Mouse (Mus musculus) stomach, postnatal 0 days (tissue): Measurements from ENCODE around the gene Spi1. TPM values are rescaled to one million over a fixed set of nuclear protein-coding genes. Genes with fewer than 3 reads are reported as not detected.

Source experiments
- ATAC-seq: fragments of 200-750 bp; cut with Nextera tagmentation; 2 replicates; pipeline ENCODE4 v1.8.0; 2017; ENCODE audit not compliant: low FRiP score, low TSS enrichment
- DNase-seq: peaks from one replicate; pipeline ENCODE4 v3.0.0-alpha.2; 2016; ENCODE audit warnings: low spot score
- H3K27ac ChIP-seq: fragments of 300-500 bp; sonication (generic); replicated peaks from 2 replicates; pipeline ENCODE4 v1.5.1; 2014; ENCODE audit warnings: mild to moderate bottlenecking, control low read depth
- H3K27me3 ChIP-seq: fragments of 300-500 bp; sonication (generic); 2 replicates; pipeline ENCODE4 v1.6.1; 2014; ENCODE audit warnings: low read length; ENCODE audit not compliant: control insufficient read depth, insufficient read depth
- H3K36me3 ChIP-seq: fragments of 300-500 bp; sonication (generic); 2 replicates; pipeline ENCODE4 v1.6.1; 2014; ENCODE audit warnings: low read length, mixed read lengths; ENCODE audit not compliant: control insufficient read depth, insufficient read depth
- H3K4me1 ChIP-seq: fragments of 300-500 bp; sonication (generic); replicated peaks from 2 replicates; pipeline ENCODE4 v1.6.1; 2014; ENCODE audit warnings: antibody characterized with exemption; ENCODE audit not compliant: control insufficient read depth, insufficient read depth
- H3K4me2 ChIP-seq: fragments of 300-500 bp; sonication (generic); replicated peaks from 2 replicates; pipeline ENCODE4 v1.6.1; 2014; ENCODE audit warnings: low read depth, mild to moderate bottlenecking, control low read depth, moderate library complexity
- H3K4me3 ChIP-seq: fragments of 300-500 bp; sonication (generic); 2 replicates; pipeline ENCODE4 v1.5.1; 2014; ENCODE audit warnings: low read depth, low read length, control low read depth
- H3K9ac ChIP-seq: fragments of 300-500 bp; sonication (generic); 2 replicates; pipeline ENCODE4 v1.6.1; 2014; ENCODE audit warnings: mild to moderate bottlenecking, low read length, control low read depth, mixed read lengths
- H3K9me3 ChIP-seq: fragments of 300-500 bp; sonication (generic); 2 replicates; pipeline ENCODE4 v1.6.1; 2016; ENCODE audit warnings: low read length; ENCODE audit not compliant: control insufficient read depth
- CTCF ChIP-seq: IDR thresholded peaks from 2 replicates; pipeline ENCODE4 v1.5.1; 2016; ENCODE audit warnings: antibody characterized with exemption, low read depth, mild to moderate bottlenecking, moderate library complexity
- EP300 ChIP-seq: optimal IDR thresholded peaks from 2 replicates; pipeline ENCODE3; 2016; ENCODE audit warnings: antibody characterized with exemption
- WGBS: fragments of 180-500 bp; shearing (Covaris S2); extraction: QIAGEN DNeasy Blood & Tissue Kit; methylation state at CpG from one replicate; pipeline ENCODE4 v1.1.7; 2014; 5-methylcytosine and 5-hydroxymethylcytosine counted together
- polyA plus RNA-seq: library from polyadenylated mRNA; unstranded; fragments of >200 nt; fragmentation: Nextera tagmentation; extraction: Ambion mirVana; gene quantifications from 2 replicates; pipeline ENCODE4 v1.2.1, GENCODE M21; 2015

Spi1 gene
- polyA plus RNA-seq, 1 experiment from 2014 or later: 7.0 TPM

- peak overlapping the region; percentile 72 for H3K27ac ChIP-seq
- peaks cover 27% of the 10 kb centered on the region for H3K36me3 ChIP-seq
- ATAC-seq: no peak
- H3K9me3 ChIP-seq: no peaks in the 10 kb centered on the region
- no peaks in the 10 kb centered on the region for H3K4me1 ChIP-seq
- no peak for TF ChIP-seq CTCF
- TF ChIP-seq EP300: no peak
- no peak for DNase-seq
- WGBS: 90% methylated on average over 16 of the region's 16 CpGs
- no peaks in the 10 kb centered on the region for H3K27me3 ChIP-seq
- H3K4me2 ChIP-seq: no peak overlapping the region
- H3K9ac ChIP-seq: 0 out of 2 replicates have a peak overlapping the region, but pooled peaks have one; percentile 2
- no peak overlapping the region for H3K4me3 ChIP-seq
These were observed 19.2 kb upstream of the Spi1 start for GRCm38 (mm10) chr2:91062779-91063606.

DNA sequence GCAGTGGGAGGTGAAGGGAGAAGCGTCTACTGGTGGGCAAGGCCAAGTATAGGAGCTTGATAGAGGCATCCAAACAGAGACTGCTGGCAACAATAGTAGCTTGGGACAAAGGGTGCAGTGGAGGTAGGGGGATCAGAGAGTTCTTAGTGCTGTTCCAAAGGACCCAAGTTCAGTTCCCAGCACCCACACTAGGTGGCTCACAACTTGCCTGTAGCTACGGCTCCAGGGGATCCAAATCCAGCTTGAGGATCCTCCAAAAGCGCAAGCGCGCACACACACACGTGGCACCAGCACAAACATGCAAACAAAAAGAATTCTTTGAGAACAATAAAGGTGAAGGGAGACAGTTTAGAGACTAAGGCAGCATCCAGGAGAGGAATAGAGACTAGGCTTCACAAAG lies 18.0 kb upstream of the Spi1 start:
- DNase-seq: no peak
- 83% methylated on average over 6 of the region's 6 CpGs for WGBS
- TF ChIP-seq CTCF: peak; percentile 26; the same call in 1 of the 2 replicates
- no peak for TF ChIP-seq EP300
- Histone ChIP-seq H3K27me3 (no peaks in the 10 kb centered on the region), H3K4me2 (no peak overlapping the region), H3K9ac (no peak overlapping the region), H3K9me3 (no peaks in the 10 kb centered on the region), H3K27ac (no peak overlapping the region), H3K36me3 (peaks cover 24% of the 10 kb centered on the region), H3K4me1 (peaks cover 5% of the 10 kb centered on the region), H3K4me3 (no peak overlapping the region)
- ATAC-seq: no peak

DNA sequence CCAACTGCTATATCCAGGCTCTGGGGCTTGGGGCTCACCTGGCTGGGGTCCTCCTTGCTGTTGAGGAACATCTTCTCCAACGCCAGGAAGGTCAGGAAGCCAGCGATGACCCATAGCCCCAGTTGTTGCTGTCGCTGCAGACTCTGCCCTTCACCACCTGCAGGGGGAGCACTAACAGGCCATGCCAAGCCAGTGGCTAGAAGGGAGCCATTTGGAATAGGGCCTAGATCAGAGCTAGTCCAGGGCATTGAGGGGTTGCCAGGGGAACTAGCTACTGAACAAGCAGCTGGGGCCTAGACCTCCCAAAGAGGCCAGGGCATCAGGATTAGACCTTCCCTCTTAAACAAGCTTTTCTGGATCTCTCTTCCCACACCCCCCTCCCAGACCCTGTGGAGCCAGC lies 16.6 kb upstream of the Spi1 start:
- Histone ChIP-seq H3K9ac (no peak overlapping the region), H3K27me3 (no peaks in the 10 kb centered on the region), H3K27ac (no peak overlapping the region), H3K4me3 (no peak overlapping the region), H3K4me2 (no peak overlapping the region), H3K36me3 (peaks cover 17% of the 10 kb centered on the region), H3K4me1 (peaks cover 7% of the 10 kb centered on the region), H3K9me3 (no peaks in the 10 kb centered on the region)
- DNase-seq: peak; percentile 48
- WGBS: 57% methylated on average over 3 of the region's 3 CpGs
- no peak for ATAC-seq
- TF ChIP-seq EP300 (no peak), CTCF (peak; percentile 82)

- Histone ChIP-seq H3K27me3 (no peaks in the 10 kb centered on the region), H3K27ac (no peak overlapping the region), H3K36me3 (peaks cover 17% of the 10 kb centered on the region), H3K4me3 (no peak overlapping the region), H3K9me3 (no peaks in the 10 kb centered on the region), H3K4me2 (no peak overlapping the region), H3K4me1 (peaks cover 7% of the 10 kb centered on the region), H3K9ac (no peak overlapping the region)
- WGBS: 88% methylated on average over 3 of the region's 3 CpGs
- no peak for TF ChIP-seq EP300
- TF ChIP-seq CTCF: no peak
- ATAC-seq (no peak), DNase-seq (no peak)
These were observed 15.7 kb upstream of the Spi1 start for GRCm38 (mm10) chr2:91066455-91066854.

- peak overlapping the region; percentile 45; the same call in 1 of the 2 replicates for H3K27ac ChIP-seq
- H3K9me3 ChIP-seq: no peaks in the 10 kb centered on the region
- peak overlapping the region; percentile 68; the same call in 1 of the 2 replicates for H3K4me3 ChIP-seq
- TF ChIP-seq CTCF: no peak
- TF ChIP-seq EP300: no peak
- peaks cover 7% of the 10 kb centered on the region for H3K4me1 ChIP-seq
- peak overlapping the region; percentile 84 for H3K4me2 ChIP-seq
- ATAC-seq (no peak), DNase-seq (no peak)
- peak overlapping the region; percentile 73 for H3K9ac ChIP-seq
- peaks cover 10% of the 10 kb centered on the region for H3K36me3 ChIP-seq
- WGBS: 54% methylated on average over 13 of the region's 13 CpGs
- H3K27me3 ChIP-seq: no peaks in the 10 kb centered on the region
These were observed 13.9 kb upstream of the Spi1 start for GRCm38 (mm10) chr2:91068162-91068871.

- H3K4me1 ChIP-seq: peaks cover 7% of the 10 kb centered on the region
- H3K27ac ChIP-seq: peak overlapping the region; percentile 86; the same call in 1 of the 2 replicates
- H3K9me3 ChIP-seq: no peaks in the 10 kb centered on the region
- peak overlapping the region; percentile 68 for H3K4me3 ChIP-seq
- 26% methylated on average over 6 of the region's 6 CpGs for WGBS
- ATAC-seq (no peak), DNase-seq (no peak)
- peaks cover 6% of the 10 kb centered on the region for H3K36me3 ChIP-seq
- H3K27me3 ChIP-seq: no peaks in the 10 kb centered on the region
- TF ChIP-seq EP300 (no peak), CTCF (peak; percentile 23; the same call in 1 of the 2 replicates)
- H3K4me2 ChIP-seq: peak overlapping the region; percentile 84
- peak overlapping the region; percentile 73 for H3K9ac ChIP-seq
These were observed 13.4 kb upstream of the Spi1 start for GRCm38 (mm10) chr2:91068872-91069165.
